Mouse (Mus musculus) heart, embryonic 13.5 days (tissue): ENCODE measurements around the gene Pappa2. TPM values are rescaled to one million over a fixed set of nuclear protein-coding genes. Genes with fewer than 3 reads are reported as not detected.

Experiments
- ATAC-seq: fragments of 200-750 bp; cut with Nextera tagmentation; 2 replicates; pipeline ENCODE4 v1.8.0; 2017; ENCODE audit warnings: moderate TSS enrichment; ENCODE audit not compliant: insufficient number of reproducible peaks, low FRiP score, low TSS enrichment; ENCODE audit errors: extremely low read depth
- H3K27ac ChIP-seq: fragments of 300-500 bp; sonication (generic); replicated peaks from 2 replicates; pipeline ENCODE4 v1.5.1; 2015; ENCODE audit warnings: moderate library complexity, mild to moderate bottlenecking, inconsistent platforms
- H3K27me3 ChIP-seq: fragments of 300-500 bp; sonication (generic); replicated peaks from 2 replicates; pipeline ENCODE4 v1.6.1; 2015; ENCODE audit warnings: mild to moderate bottlenecking, inconsistent platforms
- H3K36me3 ChIP-seq: fragments of 300-500 bp; sonication (generic); 2 replicates; pipeline ENCODE4 v1.6.1; 2015; ENCODE audit warnings: mild to moderate bottlenecking, inconsistent platforms
- H3K4me1 ChIP-seq: fragments of 300-500 bp; sonication (generic); 2 replicates; pipeline ENCODE4 v1.6.1; 2015; ENCODE audit warnings: inconsistent platforms
- H3K4me2 ChIP-seq: fragments of 300-500 bp; sonication (generic); 2 replicates; pipeline ENCODE4 v1.6.1; 2015; ENCODE audit warnings: inconsistent platforms, mild to moderate bottlenecking, moderate library complexity
- H3K4me3 ChIP-seq: fragments of 300-500 bp; sonication (generic); 2 replicates; pipeline ENCODE4 v1.5.1; 2015; ENCODE audit warnings: moderate library complexity, mild to moderate bottlenecking, inconsistent platforms
- H3K9ac ChIP-seq: fragments of 300-500 bp; sonication (generic); 2 replicates; pipeline ENCODE4 v1.6.1; 2015; ENCODE audit warnings: inconsistent platforms, mild to moderate bottlenecking, moderate library complexity
- H3K9me3 ChIP-seq: fragments of 300-500 bp; sonication (generic); 2 replicates; pipeline ENCODE4 v1.6.1; 2016; ENCODE audit warnings: inconsistent platforms
- WGBS: fragments of 180-500 bp; shearing (Covaris S2); methylation state at CpG from one replicate; pipeline ENCODE4 v1.1.7; 2015; ENCODE audit warnings: mixed read lengths; 5-methylcytosine and 5-hydroxymethylcytosine counted together
- polyA plus RNA-seq: library from polyadenylated mRNA; unstranded; fragments of >200 nt; fragmentation: Nextera tagmentation; extraction: Ambion mirVana; gene quantifications from 2 replicates; pipeline ENCODE4 v1.2.1, GENCODE M21; 2015

Pappa2 gene
- polyA plus RNA-seq, 1 experiment from 2014 or later, result 0.57 TPM

DNA sequence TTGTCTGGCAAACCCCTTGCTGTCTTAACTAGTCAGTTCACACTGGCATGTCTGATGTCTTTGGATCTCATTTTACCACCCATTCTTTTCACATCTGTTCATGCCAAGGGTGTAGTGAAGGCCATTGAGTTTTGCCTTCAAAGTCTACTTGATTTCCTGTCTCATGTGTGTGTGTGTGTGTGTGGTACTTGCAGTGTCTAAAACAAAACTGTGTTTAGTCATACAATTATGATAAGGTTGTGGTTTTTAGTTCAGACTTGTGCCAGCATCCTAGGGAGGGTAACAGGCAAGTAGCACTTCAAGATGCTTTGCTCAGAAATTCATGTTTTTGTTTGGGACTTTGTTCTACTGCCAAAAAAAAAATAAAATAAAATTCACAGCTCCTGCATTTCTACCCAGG, 216.1 kb downstream of the Pappa2 start:
- Histone ChIP-seq H3K27ac (no peak overlapping the region), H3K27me3 (no peaks in the 10 kb centered on the region)

DNA sequence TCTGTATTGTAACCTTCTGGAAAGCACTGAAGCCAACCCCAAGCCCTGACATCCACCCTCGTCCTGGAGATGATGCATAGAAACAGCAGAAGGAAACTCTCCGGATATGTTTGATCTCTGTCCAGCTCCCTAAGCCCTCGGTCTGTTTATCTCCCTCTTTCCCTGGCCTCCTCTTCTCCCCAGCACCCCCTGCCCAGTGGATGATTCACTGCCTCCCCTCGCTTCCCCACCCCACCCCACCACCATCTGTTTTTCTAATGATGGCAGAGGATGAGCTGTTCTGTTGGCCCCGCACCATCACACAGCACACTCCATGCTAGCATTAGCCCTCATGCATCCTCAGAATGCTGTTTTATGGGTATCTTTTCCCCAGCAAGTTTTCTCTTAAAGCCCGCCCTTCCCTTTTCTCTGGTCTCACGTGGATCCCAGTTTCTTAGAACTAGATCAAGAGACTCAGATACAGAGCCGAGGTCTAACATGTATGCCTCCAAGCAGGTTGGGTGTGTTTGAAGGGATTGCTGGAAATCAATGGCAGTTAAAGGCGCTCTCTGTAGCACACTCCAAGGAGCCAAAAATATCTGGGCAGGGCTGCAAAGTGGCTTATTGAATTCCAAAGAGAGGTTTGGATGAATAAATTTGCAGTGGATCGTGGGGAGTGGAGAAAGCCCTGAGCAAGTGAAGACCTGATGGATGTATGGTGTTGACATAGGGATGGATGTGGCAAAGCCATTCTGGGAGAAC, 231.8 kb downstream of the Pappa2 start:
- 60% methylated on average over 10 of the region's 10 CpGs for WGBS
- H3K4me2 ChIP-seq, result no peak overlapping the region
- no peak overlapping the region for H3K27ac ChIP-seq
- no peaks in the 10 kb centered on the region for H3K36me3 ChIP-seq
- no peak for ATAC-seq
- no peaks in the 10 kb centered on the region for H3K9me3 ChIP-seq
- H3K4me1 ChIP-seq, result peaks cover 8% of the 10 kb centered on the region; the same call in 1 of the 2 replicates
- no peak overlapping the region for H3K9ac ChIP-seq
- no peak overlapping the region for H3K4me3 ChIP-seq
- no peaks in the 10 kb centered on the region for H3K27me3 ChIP-seq

More for the DNA sequence above, 216.1 kb downstream of the Pappa2 start:
- Histone ChIP-seq H3K4me3 (no peak overlapping the region), H3K36me3 (no peaks in the 10 kb centered on the region), H3K4me2 (no peak overlapping the region), H3K9me3 (no peaks in the 10 kb centered on the region), H3K9ac (no peak overlapping the region), H3K4me1 (peaks cover 12% of the 10 kb centered on the region)
- ATAC-seq, result no peak

GRCm38 (mm10) chr1:158741449-158741848, 238.8 kb downstream of the Pappa2 start:
- H3K4me3 ChIP-seq, result no peak overlapping the region
- no peaks in the 10 kb centered on the region for H3K27me3 ChIP-seq
- no peak overlapping the region for H3K4me2 ChIP-seq
- no peak for ATAC-seq
- H3K27ac ChIP-seq, result no peak overlapping the region
- no peaks in the 10 kb centered on the region for H3K9me3 ChIP-seq
- peaks cover 9% of the 10 kb centered on the region for H3K4me1 ChIP-seq
- H3K36me3 ChIP-seq, result no peaks in the 10 kb centered on the region
- no peak overlapping the region for H3K9ac ChIP-seq
- WGBS, result 70% methylated on average over 5 of the region's 5 CpGs

GRCm38 (mm10) chr1:158740949-158741348, 239.3 kb downstream of the Pappa2 start:
- Histone ChIP-seq H3K4me3 (no peak overlapping the region), H3K27ac (no peak overlapping the region), H3K36me3 (no peaks in the 10 kb centered on the region), H3K27me3 (no peaks in the 10 kb centered on the region), H3K4me1 (peaks cover 9% of the 10 kb centered on the region), H3K9ac (no peak overlapping the region), H3K9me3 (no peaks in the 10 kb centered on the region), H3K4me2 (no peak overlapping the region)
- ATAC-seq, result no peak
- 83% methylated on average over 5 of the region's 5 CpGs for WGBS

DNA sequence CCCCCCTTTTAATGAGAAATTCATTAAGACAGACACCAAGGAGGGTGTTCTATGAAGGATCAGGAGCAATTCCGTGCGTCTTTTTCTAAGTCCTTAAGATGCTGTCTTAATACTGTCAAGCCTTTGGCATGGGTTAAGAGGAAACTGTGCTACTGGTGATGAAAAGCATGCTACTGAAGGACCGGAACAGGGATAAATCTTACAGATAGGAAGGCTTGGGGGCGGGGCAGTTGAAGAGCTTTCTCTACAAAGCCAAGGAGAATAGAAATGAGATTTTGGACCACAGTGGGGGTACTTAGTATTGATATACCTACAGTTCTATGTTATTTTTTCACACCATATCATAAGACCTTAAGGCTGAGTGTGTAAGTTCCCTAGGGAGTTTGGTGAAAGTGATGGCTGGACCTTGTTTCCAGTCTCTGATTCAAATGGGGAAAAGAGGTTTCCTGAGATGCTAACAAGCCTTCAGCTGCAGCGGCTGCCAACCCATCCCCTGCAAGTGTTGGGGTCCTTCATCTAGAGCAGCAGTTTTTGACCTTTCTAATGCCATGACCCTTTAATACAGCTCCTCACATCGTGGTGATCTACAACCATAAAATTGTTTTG, 240.0 kb downstream of the Pappa2 start:
- H3K9ac ChIP-seq, result no peak overlapping the region
- H3K27me3 ChIP-seq, result no peaks in the 10 kb centered on the region
- 52% methylated on average over 6 of the region's 6 CpGs for WGBS
- no peak overlapping the region for H3K27ac ChIP-seq
- no peaks in the 10 kb centered on the region for H3K36me3 ChIP-seq
- H3K9me3 ChIP-seq, result no peaks in the 10 kb centered on the region
- ATAC-seq, result no peak
- no peak overlapping the region for H3K4me3 ChIP-seq
- peaks cover 9% of the 10 kb centered on the region for H3K4me1 ChIP-seq
- no peak overlapping the region for H3K4me2 ChIP-seq

GRCm38 (mm10) chr1:158739132-158739919, 241.0 kb downstream of the Pappa2 start:
- Histone ChIP-seq H3K36me3 (no peaks in the 10 kb centered on the region), H3K27me3 (no peaks in the 10 kb centered on the region), H3K4me2 (no peak overlapping the region), H3K9me3 (no peaks in the 10 kb centered on the region), H3K4me1 (peaks cover 9% of the 10 kb centered on the region), H3K4me3 (no peak overlapping the region), H3K9ac (no peak overlapping the region), H3K27ac (no peak overlapping the region)
- 39% methylated on average over 5 of the region's 5 CpGs for WGBS
- no peak for ATAC-seq

DNA sequence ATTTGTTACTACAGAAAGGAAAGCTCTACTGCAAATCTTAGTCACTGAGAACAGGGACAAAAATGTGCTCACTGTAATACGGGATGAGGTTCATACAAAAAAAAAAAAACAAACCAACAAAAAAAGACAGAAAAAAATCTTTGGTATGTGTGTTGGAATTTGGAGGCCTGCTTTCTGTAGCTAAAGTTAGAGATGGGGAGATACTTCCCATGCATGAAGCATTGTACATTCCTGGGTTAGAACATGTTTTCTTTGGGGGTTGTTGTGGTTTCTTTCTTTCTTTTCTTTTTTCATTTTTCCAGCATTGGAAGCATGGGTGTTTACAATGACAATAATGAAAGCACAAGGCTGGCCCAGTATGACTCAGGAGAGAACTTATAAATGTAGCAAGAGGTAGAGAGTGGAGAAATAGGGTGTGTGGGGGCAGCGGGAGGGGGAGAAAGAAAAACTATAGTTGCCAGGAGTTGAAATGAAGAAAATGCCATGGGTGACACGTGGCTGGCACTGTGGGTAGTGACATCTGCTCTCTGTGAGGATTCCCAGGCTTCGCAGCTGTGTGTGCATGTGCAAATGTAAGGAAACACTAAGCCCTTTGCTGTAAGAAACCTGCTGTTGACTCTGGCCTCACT, 247.3 kb downstream of the Pappa2 start:
- Histone ChIP-seq H3K9ac (no peak overlapping the region), H3K4me1 (peaks cover 6% of the 10 kb centered on the region), H3K4me3 (no peak overlapping the region), H3K4me2 (no peak overlapping the region), H3K27me3 (no peaks in the 10 kb centered on the region), H3K9me3 (no peaks in the 10 kb centered on the region), H3K27ac (no peak overlapping the region), H3K36me3 (no peaks in the 10 kb centered on the region)
- ATAC-seq, result no peak
- WGBS, result 54% methylated on average over 4 of the region's 4 CpGs

GRCm38 (mm10) chr1:158713301-158714095, 266.8 kb downstream of the Pappa2 start:
- Histone ChIP-seq H3K27ac (no peak overlapping the region), H3K27me3 (no peaks in the 10 kb centered on the region), H3K9me3 (no peaks in the 10 kb centered on the region), H3K9ac (no peak overlapping the region), H3K4me1 (no peaks in the 10 kb centered on the region), H3K4me2 (no peak overlapping the region), H3K36me3 (no peaks in the 10 kb centered on the region), H3K4me3 (no peak overlapping the region)
- no peak for ATAC-seq
- WGBS, result 35% methylated on average over 5 of the region's 5 CpGs

DNA sequence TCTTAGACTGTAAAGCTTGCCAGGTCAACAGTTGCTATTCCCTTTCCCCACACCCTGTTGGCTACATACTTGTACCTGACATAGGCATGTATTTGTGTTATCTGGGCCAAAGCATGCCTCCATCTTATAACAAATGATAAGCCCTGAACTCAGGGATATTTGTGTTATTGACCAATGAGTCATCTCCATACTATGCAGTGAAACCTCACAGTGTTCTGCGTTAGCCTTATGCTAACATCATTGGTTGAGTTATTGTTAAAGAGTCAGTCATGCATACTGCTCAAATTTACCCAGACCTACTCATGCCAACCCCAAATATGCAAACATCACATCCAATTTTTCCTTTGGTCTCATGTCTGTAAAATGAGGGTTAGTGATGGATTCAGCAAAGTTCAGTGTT, 279.0 kb downstream of the Pappa2 start:
- Histone ChIP-seq H3K4me3 (no peak overlapping the region), H3K4me1 (no peaks in the 10 kb centered on the region), H3K27me3 (no peaks in the 10 kb centered on the region), H3K9me3 (no peaks in the 10 kb centered on the region), H3K27ac (no peak overlapping the region), H3K4me2 (no peak overlapping the region), H3K36me3 (no peaks in the 10 kb centered on the region), H3K9ac (no peak overlapping the region)
- WGBS, result 80% methylated on average over 1 of the region's 1 CpGs
- no peak for ATAC-seq

DNA sequence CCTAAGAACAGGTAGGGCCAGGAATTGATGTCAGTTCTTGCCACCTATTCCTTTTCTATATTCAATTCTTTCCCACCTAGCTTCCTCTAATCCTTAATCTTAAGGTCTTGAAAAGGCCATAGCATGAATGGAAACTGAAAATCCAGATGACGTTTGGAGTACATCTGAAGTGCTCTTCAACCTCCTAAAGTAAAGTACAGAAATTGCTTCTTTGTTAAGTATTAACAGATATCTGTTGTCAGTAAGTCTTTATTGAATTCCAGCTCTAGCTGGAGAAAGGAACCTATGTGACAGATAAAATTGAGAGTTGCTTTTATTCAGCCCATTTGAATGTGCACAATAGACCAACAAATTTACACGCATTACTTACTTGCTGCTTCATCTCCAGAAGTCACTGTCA, 280.1 kb downstream of the Pappa2 start:
- Histone ChIP-seq H3K4me1 (no peaks in the 10 kb centered on the region), H3K27ac (no peak overlapping the region), H3K9me3 (no peaks in the 10 kb centered on the region), H3K27me3 (no peaks in the 10 kb centered on the region), H3K36me3 (no peaks in the 10 kb centered on the region), H3K9ac (no peak overlapping the region), H3K4me2 (no peak overlapping the region), H3K4me3 (no peak overlapping the region)
- WGBS, result 65% methylated on average over 2 of the region's 2 CpGs
- no peak for ATAC-seq

- no peak overlapping the region for H3K27ac ChIP-seq
- no peak overlapping the region for H3K4me2 ChIP-seq
- 75% methylated on average over 2 of the region's 2 CpGs for WGBS
- no peaks in the 10 kb centered on the region for H3K36me3 ChIP-seq
- no peak for ATAC-seq
- no peak overlapping the region for H3K9ac ChIP-seq
- no peak overlapping the region for H3K4me3 ChIP-seq
- H3K27me3 ChIP-seq, result no peaks in the 10 kb centered on the region
- no peaks in the 10 kb centered on the region for H3K4me1 ChIP-seq
- no peaks in the 10 kb centered on the region for H3K9me3 ChIP-seq
Measured at GRCm38 (mm10) chr1:158699276-158699675, 281.0 kb downstream of the Pappa2 start.
